ENCODE assay signal across 8 mouse cellular contexts in the genomic region with DNA sequence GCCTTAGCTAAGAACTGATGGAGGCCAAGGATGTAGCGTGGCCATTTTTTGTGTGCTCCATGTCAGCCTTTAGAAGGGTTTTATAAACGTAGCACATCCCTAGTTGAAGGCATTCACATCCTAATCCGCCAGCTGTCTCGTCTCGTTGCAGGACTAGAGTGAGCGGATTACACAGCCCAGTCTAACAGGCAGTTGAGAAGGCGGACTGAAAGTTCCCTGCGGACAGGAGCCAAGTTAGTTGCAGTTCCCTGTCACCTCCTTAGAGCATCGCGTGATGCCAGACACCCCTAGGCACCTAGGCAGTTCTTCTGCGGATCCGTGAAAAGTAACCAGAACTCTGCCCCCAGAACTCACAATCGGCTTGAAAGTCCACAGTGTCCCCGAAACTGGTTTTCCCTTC. TPM values are rescaled to one million over a fixed set of nuclear protein-coding genes. Genes with fewer than 3 reads are reported as not detected.
DNase-seq lines count a peak whose midpoint lies in the region; ATAC-seq lines count a peak whose summit lies in the region.

No protein-coding gene starts in this region.

- 5% methylated on average over 14 of the region's 14 CpGs for WGBS in forebrain, embryonic 12.5 days

- DNase-seq in B cell, adult 2 months, result peak; percentile 31 to 40
- peak; percentile 20 for DNase-seq in Muller cell, postnatal 12 days (ENCODE audit: inconsistent ontology term)
- peak; percentile 31 to 60 for DNase-seq in left cerebral cortex, postnatal 25 days (ENCODE audit: low spot score in 2 of 2)
- peak; percentile 34 for DNase-seq in mesoderm, embryonic 11.5 days (ENCODE audit: low read depth, low spot score)
- DNase-seq in right cerebral cortex, postnatal 4 days, result peak; percentile 24
- no peak for DNase-seq in cerebellum, adult 9-10 months

- H3K4me1 ChIP-seq in forebrain, embryonic 12.5 days, result peaks cover 19% of the 10 kb centered on the region

- H3K27ac ChIP-seq in forebrain, embryonic 12.5 days, result peak overlapping the region; percentile 94

- H3K36me3 ChIP-seq in forebrain, embryonic 12.5 days (replicated peaks), result peaks cover 6% of the 10 kb centered on the region

- intact Hi-C loops in left cerebral cortex, postnatal 25 days (cut with DNase I), result loop anchor here (2.0 to 10.0 kb wide), 2 partner anchors 25 to 93 kb away; no protein-coding TSS in a partner anchor

- H3K27me3 ChIP-seq in forebrain, embryonic 12.5 days, result no peaks in the 10 kb centered on the region

- no peak; the same call in 1 of the 2 replicates for ATAC-seq in forebrain, embryonic 12.5 days (ENCODE audit: low FRiP score)
- peak; percentile 8; a peak in 2 of 4 replicates for ATAC-seq in hematopoietic stem cell, adult 5-6 weeks (replicated peaks in 1 of 2; ENCODE audit: insufficient read depth in 1 of 2, low FRiP score in 2 of 2, low TSS enrichment in 1 of 2, low read depth in 1 of 2, poor library complexity in 2 of 2, severe bottlenecking in 2 of 2)

- H3K4me2 ChIP-seq in forebrain, embryonic 12.5 days, result peak overlapping the region; percentile 85

- H3K9me3 ChIP-seq in forebrain, embryonic 12.5 days, result no peaks in the 10 kb centered on the region

- H3K9ac ChIP-seq in forebrain, embryonic 12.5 days, result peak overlapping the region; percentile 77

- peak overlapping the region; percentile 65 for H3K4me3 ChIP-seq in forebrain, embryonic 12.5 days (replicated peaks)

RNA-seq across cellular contexts. Expression of a gene that starts 0.9 kb away (rescaled TPM):
- 1.2 TPM in 2 replicates for polyA plus RNA-seq in forebrain, embryonic 12.5 days (2016; fragmentation: Nextera tagmentation; extraction: Ambion mirVana)
- 2.4 and 2.9 TPM in 2 replicates for total RNA-seq in hematopoietic stem cell, adult 5-6 weeks (2017)
- total RNA-seq in left cerebral cortex, postnatal 25 days (2021), result 1 to 10 TPM; 3.6 to 4.0 TPM
